Mouse (Mus musculus): ENCODE data around the gene Tmem143. TPM values are rescaled to one million over a fixed set of nuclear protein-coding genes. Genes with fewer than 3 reads are reported as not detected.
A peak's percentile ranks its signal among the peaks of the same experiment; 100 is the strongest.
"Not testable (repeated sequence)": the region's sequence is repeated elsewhere in the genome, so short reads cannot be mapped to it uniquely, and the experiment has no call there.

Tmem143 gene
- total RNA-seq, 1 experiment from 2014 or later: 80.0 TPM

- DNase-seq: peak; percentile 97
Observed at GRCm38 (mm10) chr7:45922928-45923761, 26.4 kb downstream of the Tmem143 start.

DNA sequence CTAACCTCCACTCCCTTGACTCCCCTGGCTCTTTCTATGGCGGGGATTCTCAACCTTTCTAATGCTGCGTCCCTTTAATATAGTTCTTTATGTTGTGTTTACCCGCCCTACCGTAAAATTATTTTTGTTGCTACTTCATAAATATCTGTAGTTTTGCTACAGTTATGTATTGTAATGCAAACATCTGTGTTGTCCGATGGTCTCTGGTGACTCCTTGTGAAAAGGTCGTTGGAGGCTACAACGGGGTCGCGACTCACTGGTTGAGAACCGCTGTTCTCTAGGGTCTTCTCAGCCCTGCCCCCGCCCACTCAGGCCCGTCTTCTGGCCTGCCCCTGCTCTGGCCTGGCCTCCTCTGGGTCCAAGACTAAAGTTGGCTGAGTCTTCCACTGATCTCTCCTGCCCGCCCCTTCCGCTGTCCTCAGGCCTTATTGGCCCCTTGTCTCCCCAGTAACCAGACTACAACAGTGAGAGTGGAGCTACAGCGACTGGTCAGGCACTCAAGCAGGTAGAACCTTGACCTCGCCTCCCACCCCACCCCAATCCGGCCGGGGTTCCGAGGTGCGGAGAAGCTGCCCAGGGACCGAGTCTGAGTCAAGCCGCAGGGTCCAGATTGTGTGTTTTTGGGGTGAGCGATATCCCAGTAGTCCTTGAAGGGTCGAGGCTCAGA is 27.2 kb downstream of the Tmem143 start, which contains the start of gene Ccdc114:
TSS of gene Ccdc114 (plus strand) at position 311 of the 667 bp plus-strand sequence.
- peak; percentile 93 for DNase-seq

GRCm38 (mm10) chr7:45924429-45924816 is 27.7 kb downstream of the Tmem143 start:
- peak; percentile 59 for DNase-seq

GRCm38 (mm10) chr7:45928626-45929295 is 32.0 kb downstream of the Tmem143 start:
- no peak for DNase-seq

GRCm38 (mm10) chr7:45929688-45930087 is 32.9 kb downstream of the Tmem143 start:
- DNase-seq: no peak

DNA sequence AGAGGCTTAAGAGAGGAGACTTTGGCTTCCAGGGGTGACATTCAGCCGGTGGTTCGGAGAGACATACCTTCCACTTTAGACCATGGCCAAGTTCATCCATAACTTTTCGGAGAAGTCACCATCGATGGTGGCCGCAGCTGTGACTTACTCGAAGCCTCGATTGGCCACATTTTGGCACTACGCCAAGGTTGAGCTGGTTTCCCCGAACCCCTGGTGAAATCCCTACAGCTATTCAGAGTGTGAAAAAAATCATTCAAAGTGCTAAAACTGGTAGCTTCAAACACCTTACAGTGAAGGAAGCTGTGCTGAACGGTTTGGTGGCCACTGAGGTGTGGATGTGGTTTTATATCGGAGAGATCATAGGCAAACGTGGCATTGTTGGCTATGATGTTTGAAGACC is 37.0 kb downstream of the Tmem143 start:
- not testable (repeated sequence) for DNase-seq

GRCm38 (mm10) chr7:45935114-45935513 is 38.4 kb downstream of the Tmem143 start:
- DNase-seq: peak; percentile 82

- DNase-seq: peak; percentile 28
Observed at GRCm38 (mm10) chr7:45939836-45940235, 43.1 kb downstream of the Tmem143 start.

DNA sequence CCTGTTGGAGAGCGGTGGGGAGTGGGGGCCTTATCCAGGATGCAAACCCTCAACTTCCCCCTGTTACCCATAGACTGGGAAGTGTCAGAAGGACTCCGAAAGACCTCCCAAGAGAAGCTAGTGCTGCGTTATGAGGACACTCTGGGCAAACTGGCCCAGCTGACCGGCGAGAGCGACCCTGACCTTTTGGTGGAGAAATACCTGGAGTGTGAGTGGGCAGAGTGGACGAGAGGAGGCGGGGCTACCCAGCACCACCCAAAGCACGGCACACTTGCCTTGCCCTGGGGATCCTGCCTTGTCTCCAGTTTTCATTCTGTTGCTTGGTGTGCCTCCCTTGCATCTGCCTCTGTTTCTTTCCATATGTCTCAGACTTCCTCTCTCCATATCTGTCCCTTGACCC is 45.2 kb downstream of the Tmem143 start:
- peak; percentile 84 for DNase-seq

- DNase-seq: peak; percentile 44
Observed at GRCm38 (mm10) chr7:45943280-45943679, 46.5 kb downstream of the Tmem143 start.

DNA sequence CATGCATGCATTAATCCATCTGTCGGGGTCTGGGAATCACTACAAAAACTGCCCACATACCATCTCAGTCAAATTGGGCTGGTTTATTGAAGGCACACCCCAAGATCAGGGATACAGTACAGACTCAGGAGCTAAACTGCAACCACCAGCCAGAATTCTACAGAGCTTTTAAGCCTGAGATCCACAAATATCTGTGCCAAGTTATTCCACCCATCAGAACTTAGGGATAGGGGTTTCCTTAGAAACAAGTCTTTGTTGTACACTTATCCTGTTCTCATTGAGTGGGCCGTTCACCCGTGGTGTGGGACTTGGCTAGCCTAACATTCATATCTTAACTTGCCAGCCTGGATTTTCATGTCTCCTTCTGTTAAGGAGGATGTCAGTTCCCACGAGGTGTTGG is 52.3 kb downstream of the Tmem143 start:
- DNase-seq: no peak

DNA sequence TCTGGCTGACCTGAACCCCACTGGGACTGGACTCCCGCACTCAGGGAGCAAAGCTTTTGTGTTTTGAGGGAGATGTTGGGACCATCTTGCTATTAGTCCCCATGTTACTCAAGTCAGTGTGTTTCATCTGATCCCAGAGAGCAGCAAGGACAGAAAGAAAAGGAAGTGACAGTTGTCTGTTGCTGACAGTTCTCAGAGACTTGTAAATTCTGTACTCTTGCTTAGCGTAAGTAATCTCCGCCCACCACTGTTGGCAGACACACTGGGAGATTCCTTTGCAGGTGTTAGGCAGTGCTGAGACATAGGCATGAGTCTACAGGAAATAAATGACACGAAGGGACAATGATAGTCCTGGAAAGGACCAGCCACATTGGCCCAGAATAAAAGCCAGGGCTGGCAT is 59.9 kb downstream of the Tmem143 start:
- DNase-seq: no peak

Other genes starting within 250 kb of the Tmem143 start
- gene Fut2, start 230.5 kb upstream of the Tmem143 start, total RNA-seq (2021): 0.11 TPM in 1 of 2 replicates, not detected in the other
- gene Ntn5, start 212.9 kb upstream of the Tmem143 start, total RNA-seq (2021): 0.26 TPM in 1 of 2 replicates, not detected in the other
- gene Sec1, start 202.5 kb upstream of the Tmem143 start, total RNA-seq (2021): 0.22 and 0.41 TPM in 2 replicates
- 10.5 and 16.9 TPM in 2 replicates for gene Car11, start 197.1 kb upstream of the Tmem143 start, total RNA-seq (2021)
- 31.2 and 46.3 TPM in 2 replicates for gene Dbp, start 191.9 kb upstream of the Tmem143 start, total RNA-seq (2021)
- gene Rpl18, start 181.5 kb upstream of the Tmem143 start, total RNA-seq (2021): 927 and 1,052 TPM in 2 replicates
- gene Sphk2, start 178.9 kb upstream of the Tmem143 start, total RNA-seq (2021): 32.3 and 34.4 TPM in 2 replicates
- gene Fam83e, start 175.7 kb upstream of the Tmem143 start, total RNA-seq (2021): 0.45 and 0.74 TPM in 2 replicates
- gene Spaca4, start 171.1 kb upstream of the Tmem143 start, total RNA-seq (2021): not detected in 2 replicates
- gene Lmtk3, start 113.2 kb upstream of the Tmem143 start, total RNA-seq (2021): 7.5 and 9.9 TPM in 2 replicates
- 0.52 and 1.0 TPM in 2 replicates for gene Sult2b1, start 112.3 kb upstream of the Tmem143 start, total RNA-seq (2021)
- gene Cyth2, start 82.4 kb upstream of the Tmem143 start, total RNA-seq (2021): 97.5 and 114 TPM in 2 replicates
- 0.48 and 0.60 TPM in 2 replicates for gene Kcnj14, start 72.2 kb upstream of the Tmem143 start, total RNA-seq (2021)
- gene Grwd1, start 66.0 kb upstream of the Tmem143 start, total RNA-seq (2021): 28.0 and 29.9 TPM in 2 replicates
- gene Kdelr1, start 24.2 kb upstream of the Tmem143 start, total RNA-seq (2021): 123 and 135 TPM in 2 replicates
- 0.93 and 1.2 TPM in 2 replicates for gene Grin2d, start 18.6 kb upstream of the Tmem143 start, total RNA-seq (2021)
- gene Syngr4, start 227 bp upstream of the Tmem143 start, total RNA-seq (2021): 0.59 TPM in 1 of 2 replicates, not detected in the other
- gene Emp3, start 24.5 kb downstream of the Tmem143 start, total RNA-seq (2021): 212 TPM in 2 replicates
- 9.7 and 11.0 TPM in 2 replicates for gene Ccdc114, start 27.1 kb downstream of the Tmem143 start, total RNA-seq (2021)
- 0.90 and 15.1 TPM in 2 replicates for gene Abcc6, start 133.4 kb downstream of the Tmem143 start, total RNA-seq (2021)
- 53.0 and 60.3 TPM in 2 replicates for gene Nomo1, start 136.8 kb downstream of the Tmem143 start, total RNA-seq (2021)
- gene Kcnj11, start 203.8 kb downstream of the Tmem143 start, total RNA-seq (2021): 1.0 and 1.3 TPM in 2 replicates

Measured in adrenal gland, postnatal 14 days (tissue).